Mouse (Mus musculus) adrenal gland, adult 18-20 months (tissue): ENCODE measurements at regions not wholly inside any gene's neighbourhood (a gene's known extent, or its start where the extent isn't known, plus 50 kb on each side); places are given as distances from the start of the nearest gene placed in this dataset.
A peak's percentile ranks its signal among the peaks of the same experiment; 100 is the strongest.

Source experiments
- DNase-seq, 2 experiments: peaks; one replicate each; pipeline ENCODE4 v3.0.0; 2021 to 2022; ENCODE audit warnings: low spot score in 2 of 2

DNA sequence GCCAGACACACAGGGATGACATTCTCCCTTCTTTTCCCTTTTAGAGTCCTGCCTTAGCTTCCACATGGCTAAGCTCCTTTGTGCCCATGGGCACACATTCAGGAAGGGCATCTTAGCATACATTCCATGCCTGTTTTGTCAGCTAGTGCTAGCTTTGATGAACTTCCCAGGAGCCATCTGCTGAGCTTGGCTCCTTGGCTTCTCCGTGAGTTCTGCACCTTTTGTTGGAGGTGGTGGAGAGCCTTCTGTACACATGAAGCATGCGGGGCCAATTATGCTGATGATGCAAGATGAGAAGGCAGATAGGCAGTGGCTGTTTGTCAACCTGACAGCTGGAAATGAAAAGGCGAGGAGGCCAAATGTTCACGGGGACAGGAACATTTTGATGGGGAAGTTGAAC lies 304.4 kb upstream of the Clnk start:
- no peak for DNase-seq

DNA sequence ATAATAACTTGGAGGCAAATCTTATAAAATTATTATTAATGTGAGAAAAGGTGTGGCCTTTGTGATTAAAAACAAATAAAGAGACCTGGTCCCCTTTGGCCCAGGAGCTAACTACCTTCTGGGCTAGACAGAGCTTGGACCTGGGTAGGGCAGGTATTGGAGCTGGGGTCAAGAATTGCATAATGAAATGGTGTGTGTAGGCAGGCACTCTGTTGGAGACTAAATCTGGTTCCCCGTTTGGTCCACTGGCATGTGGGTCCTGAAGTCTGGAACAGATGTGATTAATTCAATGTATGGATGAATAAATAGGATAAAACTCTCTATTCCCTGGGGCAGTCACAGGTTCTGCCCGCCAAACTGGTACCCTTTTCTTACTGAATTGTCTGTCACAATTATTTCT lies 301.3 kb upstream of the Clnk start:
- DNase-seq: no peak

DNA sequence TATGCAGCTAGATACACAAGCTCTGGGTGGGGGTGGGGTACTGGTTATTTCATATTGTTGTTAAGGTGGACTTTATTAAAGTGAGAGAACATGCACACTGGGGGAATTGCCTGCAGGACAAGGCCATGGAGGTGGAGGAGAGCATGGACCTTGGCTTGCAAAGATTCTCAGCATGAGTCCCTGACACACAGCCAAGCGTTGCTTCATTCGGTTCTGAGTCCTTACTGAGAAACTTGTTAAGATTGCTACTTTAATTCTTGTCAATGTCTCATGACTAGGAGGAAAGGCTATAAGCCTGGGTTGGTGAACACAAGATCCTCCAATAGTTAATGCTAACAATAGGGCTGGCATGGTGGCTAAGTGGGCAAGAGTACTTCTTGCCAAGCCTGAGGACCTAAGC lies 300.3 kb upstream of the Clnk start:
- peak; percentile 21 to 22 for DNase-seq

DNA sequence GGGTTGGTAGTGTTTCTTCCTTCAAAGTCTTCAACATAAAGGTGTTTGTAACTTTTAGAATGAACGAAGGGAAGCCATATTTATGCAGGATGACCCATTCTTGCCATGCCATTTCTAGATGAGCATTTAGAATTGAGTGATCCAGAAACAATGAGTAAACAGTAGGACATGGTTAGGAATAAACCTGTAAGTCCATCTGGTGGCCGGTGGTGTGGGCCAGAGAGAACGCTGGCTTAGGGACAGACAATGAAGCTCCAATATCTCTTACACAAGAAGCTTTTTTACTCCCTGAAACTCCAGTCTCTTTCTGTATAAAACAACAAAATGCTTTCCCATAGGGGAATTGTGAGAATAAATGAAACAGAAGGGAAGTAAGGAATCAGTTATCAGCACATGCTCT lies 296.9 kb upstream of the Clnk start:
- no peak for DNase-seq

- no peak for DNase-seq
These were observed 283.0 kb upstream of the Clnk start for GRCm38 (mm10) chr5:39159651-39160050.

- DNase-seq: no peak
These were observed 279.2 kb upstream of the Clnk start for GRCm38 (mm10) chr5:39155763-39156162.

GRCm38 (mm10) chr5:39153291-39153794 lies 276.7 kb upstream of the Clnk start:
- DNase-seq: no peak

GRCm38 (mm10) chr5:39151917-39152316 lies 275.3 kb upstream of the Clnk start:
- DNase-seq: no peak

- DNase-seq: no peak
These were observed 274.3 kb upstream of the Clnk start for GRCm38 (mm10) chr5:39150891-39151290.

DNA sequence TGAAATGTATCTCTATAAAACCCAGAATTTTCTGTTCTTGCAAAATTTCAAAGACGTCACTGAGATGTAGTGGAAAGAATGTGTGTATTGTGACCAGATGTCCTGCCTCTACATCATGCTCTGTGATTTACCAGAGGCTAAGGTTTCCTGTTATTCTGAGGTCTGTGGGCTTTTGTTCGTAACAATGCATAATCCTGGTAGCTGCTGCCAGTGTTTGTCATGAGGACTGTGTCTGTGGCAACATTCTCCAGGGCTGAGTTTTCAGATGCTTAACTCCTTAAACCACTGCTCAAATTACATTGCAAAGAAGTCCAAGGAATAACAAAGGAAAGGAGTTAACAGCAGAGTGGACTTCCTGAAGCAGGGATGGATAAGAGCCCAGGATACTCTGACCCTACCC lies 269.0 kb upstream of the Clnk start:
- no peak for DNase-seq

- no peak for DNase-seq
These were observed 267.6 kb upstream of the Clnk start for GRCm38 (mm10) chr5:39144225-39144624.

DNA sequence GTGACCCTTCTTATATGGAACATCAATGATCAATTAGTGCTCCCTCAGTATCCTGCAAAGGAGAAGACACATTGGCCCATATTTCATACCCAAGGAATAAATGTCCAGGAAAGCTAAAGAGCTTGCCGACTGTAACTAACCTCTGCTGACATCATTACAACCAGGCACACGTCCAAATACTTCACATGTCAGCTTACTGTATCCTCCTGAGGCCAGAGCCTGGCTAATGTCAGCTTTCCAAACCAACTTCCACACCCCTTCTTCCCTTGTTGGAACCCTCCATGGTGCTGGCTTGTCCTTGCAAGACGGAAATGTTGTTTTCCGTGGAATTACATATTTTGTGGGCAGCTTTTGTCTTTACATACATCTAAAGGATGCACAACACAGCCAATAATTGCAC lies 267.0 kb upstream of the Clnk start:
- peak in 1 of 2 experiments; percentile 10 for DNase-seq

DNA sequence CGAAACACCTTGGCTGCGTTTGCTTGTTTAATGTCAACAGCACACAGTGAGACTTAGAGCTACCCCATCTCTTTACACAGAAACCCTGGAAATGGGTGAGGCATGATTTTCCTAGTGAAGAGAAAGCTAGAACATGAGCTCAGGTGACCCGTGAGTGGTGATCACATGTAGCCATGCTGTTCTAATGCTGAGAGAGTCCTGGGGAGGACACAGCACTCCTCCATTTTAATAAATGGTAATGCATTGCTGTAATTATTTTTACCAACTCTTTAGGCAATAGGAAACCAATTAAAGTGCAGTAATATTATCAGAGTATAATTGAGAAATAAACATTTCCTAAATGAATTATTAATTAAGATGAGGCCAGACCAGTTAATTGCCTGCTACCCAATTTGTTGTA lies 261.8 kb upstream of the Clnk start:
- no peak for DNase-seq

DNA sequence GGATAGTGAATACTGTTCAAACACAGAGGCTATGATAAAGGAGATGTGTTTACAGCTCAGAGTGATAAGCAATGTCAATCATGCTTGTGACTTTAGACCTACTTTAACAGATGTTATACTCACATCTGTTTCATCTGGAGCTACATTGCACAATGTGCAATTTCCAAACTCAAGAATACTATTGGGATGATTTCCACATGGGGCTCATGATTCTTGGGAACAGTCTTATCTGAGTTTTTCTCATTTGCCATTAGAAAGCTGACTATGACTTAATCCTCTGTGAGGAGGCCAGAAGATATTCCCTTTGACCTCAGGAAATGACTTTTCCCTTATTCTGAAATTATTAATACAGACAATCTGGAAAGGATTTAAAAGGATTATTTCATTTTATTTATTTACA lies 252.3 kb upstream of the Clnk start:
- DNase-seq: no peak

DNA sequence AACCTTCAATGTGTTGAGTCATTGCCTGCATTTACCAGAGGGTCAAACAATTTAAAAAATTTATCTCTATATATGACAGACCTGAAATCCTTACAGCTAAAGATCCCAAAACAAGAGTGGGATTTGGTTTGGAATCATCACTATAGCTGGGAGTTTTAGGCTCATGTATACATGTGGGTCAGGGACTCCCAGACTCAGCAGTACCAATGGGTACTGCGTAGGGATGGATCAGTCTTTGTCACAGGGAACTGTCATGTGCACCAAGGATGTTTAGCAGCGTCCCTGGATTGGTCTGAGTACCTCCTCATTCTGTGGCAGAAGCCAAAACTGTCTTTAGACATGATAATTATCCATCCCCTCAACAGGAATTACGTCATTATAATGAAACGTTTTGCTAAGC lies 250.2 kb upstream of the Clnk start:
- DNase-seq: no peak

DNA sequence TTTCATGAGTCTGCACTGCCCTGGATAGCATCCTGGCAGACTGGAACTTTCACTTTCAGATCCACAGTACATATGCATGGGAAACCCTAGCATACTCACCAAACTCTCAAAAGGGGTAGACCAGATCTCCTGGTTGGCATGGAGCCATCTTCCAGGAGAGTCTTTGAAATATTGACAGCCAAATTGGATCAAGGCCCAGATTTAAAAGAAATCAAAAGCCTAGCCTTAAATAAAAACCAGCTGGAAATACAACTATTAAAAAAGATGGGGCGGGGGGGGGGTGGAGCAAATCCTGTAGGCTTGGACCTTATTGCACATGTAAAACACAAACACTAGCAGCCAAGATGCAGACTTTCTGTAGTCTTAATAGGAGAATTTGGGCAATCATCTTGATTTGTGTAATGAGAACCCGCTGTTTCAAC lies 249.7 kb upstream of the Clnk start:
- no peak for DNase-seq

- peak in 1 of 2 experiments; percentile 9 for DNase-seq
These were observed 233.7 kb upstream of the Clnk start for GRCm38 (mm10) chr5:39110336-39110735.

DNA sequence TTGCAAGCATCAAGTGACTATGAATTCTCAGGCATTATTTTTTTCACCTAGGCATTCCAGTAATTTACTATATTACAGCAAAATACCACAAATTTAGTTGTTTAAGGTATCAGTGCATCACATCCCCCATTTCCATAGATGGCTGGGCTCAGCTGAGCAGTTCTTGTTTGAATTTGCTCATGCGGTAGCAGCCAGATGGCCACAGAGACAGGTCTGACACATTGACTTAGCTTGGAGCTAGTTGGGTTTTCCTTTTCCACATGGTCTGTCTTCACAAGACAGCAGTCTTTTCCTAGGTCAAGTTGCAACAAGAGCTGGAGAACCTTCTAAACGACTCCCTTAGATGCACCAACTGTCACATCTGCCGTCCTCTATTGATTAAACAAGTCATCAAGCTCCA lies 232.9 kb upstream of the Clnk start:
- DNase-seq: no peak

DNA sequence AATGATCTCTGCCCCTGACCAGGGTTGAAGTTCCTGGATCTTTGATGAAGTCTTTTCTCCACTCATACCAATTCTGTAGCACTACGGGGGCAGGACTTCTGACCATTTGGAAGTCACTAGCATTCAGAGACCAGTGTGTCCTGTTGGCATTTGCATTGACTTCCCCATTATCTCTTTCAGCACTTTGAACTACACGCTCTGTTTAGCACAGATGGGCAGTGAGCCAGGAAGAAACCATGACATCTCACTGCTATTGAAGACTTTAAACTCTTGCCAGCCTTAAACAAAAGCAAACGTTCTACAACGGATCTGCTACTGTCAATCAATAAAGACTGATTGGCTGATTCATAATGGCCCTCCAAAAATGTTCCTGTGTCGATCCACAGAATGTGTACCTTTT lies 222.5 kb upstream of the Clnk start:
- no peak for DNase-seq

- DNase-seq: no peak
These were observed 218.3 kb upstream of the Clnk start for GRCm38 (mm10) chr5:39094875-39095274.

DNA sequence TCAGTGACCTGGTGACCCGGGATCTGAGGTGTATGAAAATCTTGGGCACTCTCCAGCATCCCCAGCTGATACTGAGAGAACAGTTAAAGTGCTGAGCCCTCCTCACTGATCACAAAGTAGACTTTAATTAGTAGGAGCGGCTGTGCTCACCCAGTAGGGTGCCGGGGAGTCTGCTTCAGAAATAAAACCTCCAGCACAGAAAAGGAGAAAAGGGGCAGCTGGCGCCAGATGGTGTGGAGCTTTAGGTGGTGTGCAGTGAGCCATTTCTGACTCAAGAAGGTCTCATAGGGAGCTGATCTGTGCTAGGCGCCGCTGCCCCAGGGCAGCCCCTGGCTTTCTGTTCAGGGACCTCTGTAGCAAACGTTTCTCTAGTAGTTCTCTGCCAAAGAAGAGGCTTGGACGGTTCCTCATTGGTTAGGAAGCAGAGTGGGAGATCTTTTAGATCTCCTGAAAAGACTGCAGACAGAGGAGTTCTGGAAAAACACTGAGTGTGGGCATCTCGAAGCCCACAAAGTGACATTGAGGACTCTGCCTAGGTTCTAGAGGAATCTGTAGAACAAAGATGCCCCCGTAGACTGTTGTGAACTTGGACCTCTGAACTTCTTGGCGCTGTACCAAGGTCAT lies 200.1 kb upstream of the Clnk start:
- DNase-seq: no peak

- DNase-seq: no peak
These were observed 193.1 kb upstream of the Clnk start for GRCm38 (mm10) chr5:39069683-39070082.

- no peak for DNase-seq
These were observed 186.4 kb upstream of the Clnk start for GRCm38 (mm10) chr5:39063061-39063460.
